Mouse (Mus musculus) midbrain, postnatal 0 days (tissue): ENCODE measurements around the gene Rccd1. TPM values are rescaled to one million over a fixed set of nuclear protein-coding genes. Genes with fewer than 3 reads are reported as not detected.
A peak's percentile ranks its signal among the peaks of the same experiment; 100 is the strongest.

Experiments
- ATAC-seq: fragments of 200-750 bp; cut with Nextera tagmentation; 2 replicates; pipeline ENCODE4 v1.8.0; 2017; ENCODE audit warnings: moderate number of reproducible peaks, mild to moderate bottlenecking, moderate TSS enrichment, moderate library complexity; ENCODE audit not compliant: low FRiP score
- DNase-seq: peaks from one replicate; pipeline ENCODE4 v3.0.0-alpha.2; 2015; ENCODE audit warnings: low spot score
- H3K27ac ChIP-seq: fragments of 300-500 bp; sonication (generic); 2 replicates; pipeline ENCODE4 v1.5.1; 2014; ENCODE audit warnings: low read depth, mild to moderate bottlenecking, low read length, mixed read lengths
- H3K27me3 ChIP-seq: fragments of 300-500 bp; sonication (generic); 2 replicates; pipeline ENCODE4 v1.6.1; 2014; ENCODE audit warnings: low read length, control low read depth, mixed read lengths; ENCODE audit not compliant: insufficient read depth
- H3K36me3 ChIP-seq: fragments of 300-500 bp; sonication (generic); 2 replicates; pipeline ENCODE4 v1.6.1; 2014; ENCODE audit warnings: low read length, control low read depth, mixed read lengths; ENCODE audit not compliant: insufficient read depth
- H3K4me1 ChIP-seq: fragments of 300-500 bp; sonication (generic); 2 replicates; pipeline ENCODE4 v1.6.1; 2014; ENCODE audit warnings: mild to moderate bottlenecking, control low read depth, antibody characterized with exemption, low read length, mixed read lengths; ENCODE audit not compliant: insufficient read depth
- H3K4me2 ChIP-seq: fragments of 300-500 bp; sonication (generic); 2 replicates; pipeline ENCODE4 v1.6.1; 2014; ENCODE audit warnings: low read depth, mild to moderate bottlenecking, low read length, mixed read lengths; ENCODE audit not compliant: poor library complexity, severe bottlenecking
- H3K4me3 ChIP-seq: fragments of 300-500 bp; sonication (generic); 2 replicates; pipeline ENCODE4 v1.5.1; 2014; ENCODE audit warnings: low read depth, mild to moderate bottlenecking, low read length, moderate library complexity
- H3K9ac ChIP-seq: fragments of 300-500 bp; sonication (generic); replicated peaks from 2 replicates; pipeline ENCODE4 v1.6.1; 2014; ENCODE audit warnings: mild to moderate bottlenecking, low read length, moderate library complexity, mixed read lengths; ENCODE audit not compliant: poor library complexity, severe bottlenecking
- H3K9me3 ChIP-seq: fragments of 300-500 bp; sonication (generic); 2 replicates; pipeline ENCODE4 v1.6.1; 2016; ENCODE audit warnings: low read length, control low read depth
- CTCF ChIP-seq: IDR thresholded peaks from 2 replicates; pipeline ENCODE4 v1.5.1; 2016; ENCODE audit warnings: antibody characterized with exemption, mild to moderate bottlenecking
- WGBS: fragments of 180-500 bp; shearing (Covaris S2); extraction: QIAGEN DNeasy Blood & Tissue Kit; methylation state at CpG from one replicate; pipeline ENCODE4 v1.1.7; 2014; 5-methylcytosine and 5-hydroxymethylcytosine counted together
- polyA plus RNA-seq: library from polyadenylated mRNA; unstranded; fragments of >200 nt; fragmentation: Nextera tagmentation; extraction: Ambion mirVana; gene quantifications from 2 replicates; pipeline ENCODE4 v1.2.1, GENCODE M21; 2015
- total RNA-seq: library from RNA; depleted of rRNA; stranded (reverse); fragments of >200 nt; gene quantifications from 2 replicates; pipeline ENCODE4 v1.2.3, GENCODE M21; 2014

The Rccd1 gene
- total and polyA plus RNA-seq, 2 experiments from 2014 or later = 7.4 to 22.7 TPM

- WGBS = 94% methylated on average over 6 of the region's 6 CpGs
- no peaks in the 10 kb centered on the region for H3K27me3 ChIP-seq
- no peaks in the 10 kb centered on the region for H3K9me3 ChIP-seq
- no peak overlapping the region for H3K4me2 ChIP-seq
- no peak overlapping the region for H3K4me3 ChIP-seq
- no peaks in the 10 kb centered on the region for H3K4me1 ChIP-seq
- TF ChIP-seq CTCF = no peak
- ATAC-seq (no peak), DNase-seq (no peak)
- H3K9ac ChIP-seq = no peak overlapping the region
- peaks cover 68% of the 10 kb centered on the region for H3K36me3 ChIP-seq
- H3K27ac ChIP-seq = no peak overlapping the region
Observed at GRCm38 (mm10) chr7:80285725-80286124, 38.5 kb downstream of the Rccd1 start.

DNA sequence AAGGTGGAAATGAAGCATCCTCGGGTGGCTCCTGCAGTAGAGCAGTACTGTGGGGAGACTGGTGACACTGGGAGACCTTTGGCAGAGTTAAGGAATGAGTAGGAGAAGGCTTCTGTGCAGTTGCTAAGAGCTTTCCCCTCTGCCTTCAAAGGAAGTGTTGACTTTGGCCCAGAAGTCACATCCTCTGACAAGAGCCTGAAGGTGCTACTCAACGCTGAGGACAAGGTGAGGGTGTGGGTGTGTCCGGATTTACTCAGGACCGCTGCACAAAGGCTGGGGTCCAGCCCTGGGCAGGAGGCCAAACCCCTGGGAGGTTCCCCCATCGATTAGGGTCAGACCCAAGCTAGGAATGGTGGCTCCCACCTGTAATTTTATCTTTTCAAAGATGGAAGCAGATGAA lies 39.9 kb downstream of the Rccd1 start:
- WGBS = 90% methylated on average over 5 of the region's 5 CpGs
- Histone ChIP-seq H3K27ac (no peak overlapping the region), H3K9me3 (no peaks in the 10 kb centered on the region), H3K4me3 (no peak overlapping the region), H3K4me1 (no peaks in the 10 kb centered on the region), H3K36me3 (peaks cover 68% of the 10 kb centered on the region), H3K27me3 (no peaks in the 10 kb centered on the region), H3K9ac (no peak overlapping the region), H3K4me2 (no peak overlapping the region)
- ATAC-seq (no peak), DNase-seq (no peak)
- no peak for TF ChIP-seq CTCF

- WGBS = 88% methylated on average over 3 of the region's 3 CpGs
- Histone ChIP-seq H3K27ac (no peak overlapping the region), H3K4me3 (no peak overlapping the region), H3K27me3 (no peaks in the 10 kb centered on the region), H3K36me3 (peaks cover 71% of the 10 kb centered on the region), H3K4me1 (no peaks in the 10 kb centered on the region), H3K9ac (no peak overlapping the region), H3K4me2 (no peak overlapping the region), H3K9me3 (no peaks in the 10 kb centered on the region)
- no peak for TF ChIP-seq CTCF
- no peak for ATAC-seq
- DNase-seq = no peak
Observed at GRCm38 (mm10) chr7:80283226-80283918, 40.9 kb downstream of the Rccd1 start.

GRCm38 (mm10) chr7:80281646-80282045 lies 42.6 kb downstream of the Rccd1 start:
- H3K4me2 ChIP-seq = no peak overlapping the region
- no peaks in the 10 kb centered on the region for H3K27me3 ChIP-seq
- no peaks in the 10 kb centered on the region for H3K9me3 ChIP-seq
- peaks cover 70% of the 10 kb centered on the region for H3K36me3 ChIP-seq
- ATAC-seq (no peak), DNase-seq (no peak)
- no peak overlapping the region for H3K27ac ChIP-seq
- no peak for TF ChIP-seq CTCF
- H3K4me1 ChIP-seq = no peaks in the 10 kb centered on the region
- 83% methylated on average over 3 of the region's 3 CpGs for WGBS
- H3K9ac ChIP-seq = no peak overlapping the region
- H3K4me3 ChIP-seq = no peak overlapping the region

DNA sequence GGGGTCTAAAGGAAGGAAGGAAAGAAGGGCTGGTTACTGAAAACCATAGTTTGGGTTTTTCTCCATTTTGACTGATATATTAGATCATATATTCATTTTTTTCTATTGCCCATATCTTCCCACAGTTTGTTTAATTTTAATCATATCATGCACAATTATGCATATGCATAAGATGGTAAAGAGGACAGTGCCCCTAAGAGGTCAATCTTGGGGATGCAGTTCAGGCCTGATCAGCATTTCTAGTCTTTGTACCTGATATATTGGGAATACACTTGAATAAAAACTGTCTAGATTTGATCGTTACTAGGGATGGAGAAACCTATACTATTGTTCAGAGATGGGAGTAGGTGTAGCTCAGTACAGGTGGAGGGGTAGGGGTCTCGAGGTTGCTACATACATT lies 43.3 kb downstream of the Rccd1 start:
- no peaks in the 10 kb centered on the region for H3K9me3 ChIP-seq
- H3K36me3 ChIP-seq = peaks cover 70% of the 10 kb centered on the region
- H3K4me2 ChIP-seq = no peak overlapping the region
- DNase-seq = no peak
- H3K9ac ChIP-seq = no peak overlapping the region
- ATAC-seq = no peak
- H3K4me1 ChIP-seq = no peaks in the 10 kb centered on the region
- no peaks in the 10 kb centered on the region for H3K27me3 ChIP-seq
- H3K27ac ChIP-seq = no peak overlapping the region
- 83% methylated on average over 2 of the region's 2 CpGs for WGBS
- no peak overlapping the region for H3K4me3 ChIP-seq
- TF ChIP-seq CTCF = peak; percentile 37

GRCm38 (mm10) chr7:80280032-80280431 lies 44.2 kb downstream of the Rccd1 start:
- H3K9ac ChIP-seq = no peak overlapping the region
- H3K36me3 ChIP-seq = peaks cover 66% of the 10 kb centered on the region
- no peaks in the 10 kb centered on the region for H3K4me1 ChIP-seq
- no peaks in the 10 kb centered on the region for H3K27me3 ChIP-seq
- no peak overlapping the region for H3K27ac ChIP-seq
- no peak for TF ChIP-seq CTCF
- no peak overlapping the region for H3K4me2 ChIP-seq
- 89% methylated on average over 10 of the region's 10 CpGs for WGBS
- ATAC-seq (no peak), DNase-seq (no peak)
- H3K4me3 ChIP-seq = no peak overlapping the region
- H3K9me3 ChIP-seq = peaks cover 3% of the 10 kb centered on the region; the same call in 1 of the 2 replicates
